Mouse (Mus musculus): ENCODE measurements around the gene Fzd7. TPM values are rescaled to one million over a fixed set of nuclear protein-coding genes. Genes with fewer than 3 reads are reported as not detected.

The Fzd7 gene
- polyA plus RNA-seq, 1 experiment from 2014 or later = 3.5 TPM

DNA sequence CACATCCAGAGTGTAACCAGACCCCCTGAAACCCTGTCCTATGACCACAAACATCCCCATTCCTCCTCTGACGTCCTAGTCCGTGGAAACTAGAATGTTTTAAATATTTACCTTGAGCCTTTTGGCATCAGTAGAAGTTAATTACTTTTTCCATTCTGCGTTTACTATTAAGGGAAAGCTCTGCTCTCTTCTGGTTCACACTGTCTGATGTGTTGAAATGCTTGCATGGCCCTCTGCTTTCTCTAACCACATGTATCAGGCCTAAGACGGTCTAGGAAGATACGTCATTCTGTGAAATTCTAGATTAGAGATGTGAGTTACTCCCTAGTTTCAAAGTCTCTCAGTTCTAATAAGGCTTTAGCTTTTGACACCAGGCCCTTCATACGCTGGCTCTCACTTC is 45.0 kb downstream of the Fzd7 start:
- Histone ChIP-seq H3K27me3 (replicated peaks) (no peaks in the 10 kb centered on the region), H3K36me3 (no peaks in the 10 kb centered on the region), H3K4me2 (no peak overlapping the region), H3K4me1 (no peaks in the 10 kb centered on the region), H3K9ac (no peak overlapping the region), H3K9me3 (no peaks in the 10 kb centered on the region), H3K27ac (replicated peaks) (no peak overlapping the region), H3K4me3 (no peak overlapping the region)
- 64% methylated on average over 6 of the region's 6 CpGs for WGBS
- ATAC-seq (ENCODE audit: extremely low read depth, insufficient number of reproducible peaks, low FRiP score, low TSS enrichment) = no peak

DNA sequence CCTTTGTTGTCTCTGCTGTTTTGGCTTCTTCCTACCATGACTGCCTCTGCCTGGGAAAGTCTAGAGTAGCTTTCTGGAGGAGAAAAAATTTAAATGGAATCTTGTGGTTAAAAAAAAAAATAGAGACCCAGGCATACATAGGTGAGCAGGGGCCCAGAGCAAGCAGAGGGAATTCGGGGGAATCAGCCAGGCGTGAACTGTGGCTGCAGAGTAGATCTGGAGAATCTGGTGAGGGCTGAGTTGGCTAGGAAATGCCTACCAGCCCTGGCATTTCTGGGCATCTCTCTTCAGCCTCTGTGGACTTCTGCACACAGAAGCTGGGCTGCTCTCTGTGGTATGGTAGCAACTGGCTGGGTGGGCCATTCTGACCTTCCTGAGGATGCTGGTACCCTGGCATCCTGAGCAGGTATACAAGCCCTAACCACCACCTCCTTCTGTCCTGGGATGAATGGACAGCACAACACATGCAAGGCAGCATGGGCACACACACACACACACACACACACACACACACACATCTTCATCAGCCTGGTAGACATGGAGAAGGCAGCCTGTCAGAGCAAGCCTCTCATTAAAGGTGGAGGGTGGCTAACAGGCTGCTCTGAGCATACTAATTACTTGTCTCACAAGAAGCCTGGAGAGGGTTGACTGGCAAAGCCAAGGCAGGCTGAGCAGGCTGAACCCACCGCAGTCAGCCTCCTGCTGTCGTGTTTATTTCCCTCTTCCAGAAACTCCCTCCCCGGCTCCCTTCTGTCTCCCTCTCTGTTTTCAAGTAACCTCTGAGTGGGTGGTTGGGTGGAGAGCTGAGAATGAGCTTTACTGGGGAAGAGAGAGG is 53.0 kb downstream of the Fzd7 start:
- Histone ChIP-seq H3K4me2 (no peak overlapping the region), H3K27ac (replicated peaks) (no peak overlapping the region), H3K4me1 (no peaks in the 10 kb centered on the region), H3K36me3 (no peaks in the 10 kb centered on the region), H3K4me3 (no peak overlapping the region), H3K27me3 (replicated peaks) (no peaks in the 10 kb centered on the region), H3K9ac (no peak overlapping the region), H3K9me3 (no peaks in the 10 kb centered on the region)
- no peak for ATAC-seq (ENCODE audit: extremely low read depth, insufficient number of reproducible peaks, low FRiP score, low TSS enrichment)
- 30% methylated on average over 5 of the region's 5 CpGs for WGBS

Other genes starting within 250 kb of the Fzd7 start
- 7.1 TPM in 2 replicates for gene Als2, start 245.2 kb upstream of the Fzd7 start, polyA plus RNA-seq (2015; fragmentation: Nextera tagmentation; extraction: Ambion mirVana)
- 0.37 TPM in 1 of 2 replicates, not detected in the other for gene Cdk15, start 225.5 kb upstream of the Fzd7 start, polyA plus RNA-seq (2015; fragmentation: Nextera tagmentation; extraction: Ambion mirVana)
- gene Gm973, start 33.8 kb downstream of the Fzd7 start, polyA plus RNA-seq (2015; fragmentation: Nextera tagmentation; extraction: Ambion mirVana) = 0.48 TPM in 1 of 2 replicates, not detected in the other
- gene Sumo1, start 188.4 kb downstream of the Fzd7 start, polyA plus RNA-seq (2015; fragmentation: Nextera tagmentation; extraction: Ambion mirVana) = 223 and 245 TPM in 2 replicates
- 157 and 158 TPM in 2 replicates for gene Nop58, start 202.5 kb downstream of the Fzd7 start, polyA plus RNA-seq (2015; fragmentation: Nextera tagmentation; extraction: Ambion mirVana)

Data from heart, embryonic 13.5 days (tissue).